Mouse (Mus musculus): ENCODE measurements at regions not wholly inside any gene's neighbourhood (a gene's known extent, or its start where the extent isn't known, plus 50 kb on each side); places are given as distances from the start of the nearest gene placed in this dataset.

DNA sequence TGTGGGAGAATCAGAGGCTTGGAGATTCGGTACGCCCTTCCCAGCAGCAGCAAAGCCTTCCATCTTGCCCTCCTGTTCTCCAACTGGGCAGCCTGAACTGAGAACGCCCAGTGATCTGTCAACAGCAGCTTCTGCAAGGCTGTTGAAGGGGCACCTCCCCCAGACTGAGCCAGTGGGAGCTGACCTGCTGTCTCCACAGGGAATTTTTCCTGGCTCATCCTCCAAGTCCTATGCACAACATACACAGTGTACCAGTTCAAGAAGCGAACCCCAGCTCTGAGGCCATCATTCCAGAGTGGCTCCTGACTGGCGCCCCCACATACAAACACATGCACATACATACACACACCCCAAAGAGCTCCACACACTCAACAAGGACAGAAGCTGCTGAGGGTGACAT, 126.0 kb upstream of the Far2 start:
- H3K4me3 ChIP-seq (ENCODE audit: insufficient read depth in 1 of 2, low read depth in 2 of 2, low read length in 2 of 2): no peak overlapping the region

DNA sequence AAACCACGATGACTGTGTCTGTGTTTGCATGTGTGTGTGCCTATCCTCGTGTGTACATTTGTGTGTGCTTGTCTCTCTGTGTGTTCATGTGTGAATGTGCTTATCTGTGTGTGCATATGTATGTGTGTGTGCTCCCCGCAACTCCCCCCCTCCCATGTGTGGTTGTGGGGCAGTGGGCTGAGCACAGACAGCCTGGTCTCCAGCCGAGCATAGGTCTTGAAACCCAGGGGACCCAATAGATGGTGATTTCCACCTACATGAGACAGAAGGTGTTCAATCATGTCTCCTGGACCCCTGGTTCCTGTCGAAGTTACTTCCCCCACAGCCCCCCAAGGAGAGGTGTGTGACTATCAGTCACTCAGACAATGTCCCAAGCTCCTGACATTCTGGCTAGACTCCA, 124.6 kb upstream of the Far2 start:
- ATAC-seq (ENCODE audit: insufficient read depth) (no peak), DNase-seq (ENCODE audit: low read depth in 3 of 3, low spot score in 3 of 3) (no peak)
- no peak for TF ChIP-seq EP300 (IDR thresholded peaks at IDR 0.05; ENCODE audit: low read depth)
- no peak for TF ChIP-seq CTCF (IDR thresholded peaks at IDR 0.05; ENCODE audit: low read depth)
- Histone ChIP-seq H3K4me2 (ENCODE audit: low read depth) (no peak overlapping the region), H3K9me3 (ENCODE audit: control insufficient read depth, low read length) (no peaks in the 10 kb centered on the region), H3K27ac (no peak overlapping the region), H3K4me1 (replicated peaks; ENCODE audit: control insufficient read depth in 2 of 2, insufficient read depth in 2 of 2, low read length in 1 of 2) (no peaks in the 10 kb centered on the region), H3K4me3 (ENCODE audit: insufficient read depth in 1 of 2, low read depth in 2 of 2, low read length in 2 of 2) (no peak overlapping the region), H3K36me3 (replicated peaks; ENCODE audit: control insufficient read depth, insufficient read depth, low read depth) (no peaks in the 10 kb centered on the region), H3K9ac (replicated peaks) (no peak overlapping the region), H3K27me3 (ENCODE audit: control insufficient read depth, insufficient read depth, low read length) (no peaks in the 10 kb centered on the region)
- WGBS (ENCODE audit: insufficient replicate concordance): 51% methylated on average over 5 of the region's 5 CpGs

More for the DNA sequence above, 126.0 kb upstream of the Far2 start:
- H3K27me3 ChIP-seq (ENCODE audit: control insufficient read depth, insufficient read depth, low read length): no peaks in the 10 kb centered on the region
- no peak for DNase-seq (ENCODE audit: low read depth in 3 of 3, low spot score in 3 of 3)
- H3K4me2 ChIP-seq (ENCODE audit: low read depth): no peak overlapping the region
- 39% methylated on average over 5 of the region's 5 CpGs for WGBS (ENCODE audit: insufficient replicate concordance)
- H3K9me3 ChIP-seq (ENCODE audit: control insufficient read depth, low read length): no peaks in the 10 kb centered on the region
- no peaks in the 10 kb centered on the region for H3K4me1 ChIP-seq (replicated peaks; ENCODE audit: control insufficient read depth in 2 of 2, insufficient read depth in 2 of 2, low read length in 1 of 2)
- H3K27ac ChIP-seq: no peak overlapping the region
- H3K9ac ChIP-seq (replicated peaks): no peak overlapping the region
- ATAC-seq (ENCODE audit: insufficient read depth): no peak
- TF ChIP-seq EP300 (IDR thresholded peaks at IDR 0.05; ENCODE audit: low read depth): no peak
- no peak for TF ChIP-seq CTCF (IDR thresholded peaks at IDR 0.05; ENCODE audit: low read depth)
- H3K36me3 ChIP-seq (replicated peaks; ENCODE audit: control insufficient read depth, insufficient read depth, low read depth): no peaks in the 10 kb centered on the region

DNA sequence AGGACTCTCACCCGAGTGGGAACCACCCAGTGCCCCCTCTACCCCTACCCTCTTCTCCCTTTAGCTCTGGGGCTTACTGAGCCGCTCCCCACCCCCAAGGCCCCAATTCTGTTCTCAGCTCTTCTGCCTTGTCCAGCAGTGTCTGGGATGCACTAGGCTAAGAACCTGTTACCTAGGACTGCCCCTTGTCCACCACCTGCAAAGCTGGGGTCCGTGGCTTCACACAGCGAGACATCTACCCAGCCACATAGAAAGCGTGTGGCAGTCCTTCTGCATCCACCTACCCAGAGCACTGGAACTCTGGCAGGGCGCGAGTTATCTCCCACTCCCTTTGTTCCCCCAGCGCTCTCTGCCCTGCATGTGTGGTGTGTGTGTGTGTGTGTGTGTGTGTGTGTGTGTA, 123.8 kb upstream of the Far2 start:
- Histone ChIP-seq H3K9ac (replicated peaks) (no peak overlapping the region), H3K9me3 (ENCODE audit: control insufficient read depth, low read length) (no peaks in the 10 kb centered on the region), H3K4me2 (ENCODE audit: low read depth) (no peak overlapping the region), H3K27me3 (ENCODE audit: control insufficient read depth, insufficient read depth, low read length) (no peaks in the 10 kb centered on the region), H3K27ac (no peak overlapping the region), H3K4me3 (ENCODE audit: insufficient read depth in 1 of 2, low read depth in 2 of 2, low read length in 2 of 2) (no peak overlapping the region), H3K36me3 (replicated peaks; ENCODE audit: control insufficient read depth, insufficient read depth, low read depth) (no peaks in the 10 kb centered on the region), H3K4me1 (replicated peaks; ENCODE audit: control insufficient read depth in 2 of 2, insufficient read depth in 2 of 2, low read length in 1 of 2) (no peaks in the 10 kb centered on the region)
- ATAC-seq (ENCODE audit: insufficient read depth) (no peak), DNase-seq (ENCODE audit: low read depth in 3 of 3, low spot score in 3 of 3) (no peak)
- WGBS (ENCODE audit: insufficient replicate concordance): 66% methylated on average over 8 of the region's 8 CpGs
- TF ChIP-seq CTCF (IDR thresholded peaks at IDR 0.05; ENCODE audit: low read depth): no peak
- no peak for TF ChIP-seq EP300 (IDR thresholded peaks at IDR 0.05; ENCODE audit: low read depth)

GRCm38 (mm10) chr6:147928951-147929350, 118.1 kb upstream of the Far2 start:
- Histone ChIP-seq H3K9me3 (ENCODE audit: control insufficient read depth, low read length) (no peaks in the 10 kb centered on the region), H3K4me1 (replicated peaks; ENCODE audit: control insufficient read depth in 2 of 2, insufficient read depth in 2 of 2, low read length in 1 of 2) (no peaks in the 10 kb centered on the region), H3K9ac (replicated peaks) (no peak overlapping the region), H3K4me2 (ENCODE audit: low read depth) (no peak overlapping the region), H3K27ac (no peak overlapping the region), H3K27me3 (ENCODE audit: control insufficient read depth, insufficient read depth, low read length) (no peaks in the 10 kb centered on the region), H3K36me3 (replicated peaks; ENCODE audit: control insufficient read depth, insufficient read depth, low read depth) (no peaks in the 10 kb centered on the region), H3K4me3 (ENCODE audit: insufficient read depth in 1 of 2, low read depth in 2 of 2, low read length in 2 of 2) (no peak overlapping the region)
- TF ChIP-seq EP300 (IDR thresholded peaks at IDR 0.05; ENCODE audit: low read depth): no peak
- no peak for TF ChIP-seq CTCF (IDR thresholded peaks at IDR 0.05; ENCODE audit: low read depth)
- no peak for DNase-seq (ENCODE audit: low read depth in 3 of 3, low spot score in 3 of 3)
- no peak for ATAC-seq (ENCODE audit: insufficient read depth)

DNA sequence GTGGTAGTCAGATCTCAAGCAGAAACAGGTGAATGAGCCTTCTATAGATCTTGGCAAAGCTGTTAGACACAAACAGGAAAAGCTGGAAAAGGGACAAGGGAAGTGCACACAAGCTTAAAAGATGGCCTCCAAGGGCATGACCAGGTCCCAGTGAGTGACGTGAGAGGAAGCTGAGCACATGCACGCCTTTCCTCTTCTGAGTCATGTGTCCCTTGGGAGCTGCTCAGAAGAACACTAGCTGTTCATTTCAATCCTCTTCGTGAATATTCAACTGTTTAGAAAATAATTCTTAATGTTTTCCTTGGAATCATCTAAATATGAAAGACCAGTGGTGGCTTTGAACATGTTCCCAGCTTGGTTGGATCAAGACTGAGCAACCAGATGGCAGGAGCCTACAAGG, 103.0 kb upstream of the Far2 start:
- H3K4me1 ChIP-seq (replicated peaks; ENCODE audit: control insufficient read depth in 2 of 2, insufficient read depth in 2 of 2, low read length in 1 of 2): no peaks in the 10 kb centered on the region
- TF ChIP-seq CTCF (IDR thresholded peaks at IDR 0.05; ENCODE audit: low read depth): no peak
- no peak for TF ChIP-seq EP300 (IDR thresholded peaks at IDR 0.05; ENCODE audit: low read depth)

More for the DNA sequence above, 103.0 kb upstream of the Far2 start:
- Histone ChIP-seq H3K4me3 (ENCODE audit: insufficient read depth in 1 of 2, low read depth in 2 of 2, low read length in 2 of 2) (no peak overlapping the region), H3K36me3 (replicated peaks; ENCODE audit: control insufficient read depth, insufficient read depth, low read depth) (no peaks in the 10 kb centered on the region), H3K4me2 (ENCODE audit: low read depth) (no peak overlapping the region), H3K27ac (no peak overlapping the region), H3K9ac (replicated peaks) (no peak overlapping the region), H3K27me3 (ENCODE audit: control insufficient read depth, insufficient read depth, low read length) (no peaks in the 10 kb centered on the region), H3K9me3 (ENCODE audit: control insufficient read depth, low read length) (no peaks in the 10 kb centered on the region)
- DNase-seq (ENCODE audit: low read depth in 3 of 3, low spot score in 3 of 3) (no peak), ATAC-seq (ENCODE audit: insufficient read depth) (no peak)
- 28% methylated on average over 3 of the region's 3 CpGs for WGBS (ENCODE audit: insufficient replicate concordance)

All from liver, embryonic 14.5 days (tissue).